Mouse (Mus musculus) natural killer cell, adult 2 months (primary cell): ENCODE measurements around the gene 1500009L16Rik.

Source experiments
- DNase-seq, 2 experiments: peaks; one replicate each; pipeline ENCODE4 v3.0.0; 2022; ENCODE audit warnings: low spot score in 2 of 2

1500009L16Rik gene

GRCm38 (mm10) chr10:83758732-83759131 is 36.1 kb downstream of the 1500009L16Rik start:
- no peak for DNase-seq

- DNase-seq, result no peak
Observed at GRCm38 (mm10) chr10:83760535-83760934, 37.9 kb downstream of the 1500009L16Rik start.

GRCm38 (mm10) chr10:83763891-83764290 is 41.2 kb downstream of the 1500009L16Rik start:
- DNase-seq, result no peak

- DNase-seq, result no peak
Observed at GRCm38 (mm10) chr10:83766882-83767281, 44.2 kb downstream of the 1500009L16Rik start.

GRCm38 (mm10) chr10:83776272-83776878 is 53.7 kb downstream of the 1500009L16Rik start:
- no peak for DNase-seq

GRCm38 (mm10) chr10:83777253-83777652 is 54.6 kb downstream of the 1500009L16Rik start:
- DNase-seq, result no peak

- DNase-seq, result no peak
Observed at GRCm38 (mm10) chr10:83781854-83782253, 59.2 kb downstream of the 1500009L16Rik start.

- DNase-seq, result no peak
Observed at GRCm38 (mm10) chr10:83782371-83783120, 59.9 kb downstream of the 1500009L16Rik start.

- DNase-seq, result no peak
Observed at GRCm38 (mm10) chr10:83785003-83785402, 62.3 kb downstream of the 1500009L16Rik start.

GRCm38 (mm10) chr10:83785627-83786392 is 63.1 kb downstream of the 1500009L16Rik start:
- no peak for DNase-seq

GRCm38 (mm10) chr10:83795088-83795487 is 72.4 kb downstream of the 1500009L16Rik start:
- DNase-seq, result no peak

- DNase-seq, result no peak
Observed at GRCm38 (mm10) chr10:83795500-83795899, 72.8 kb downstream of the 1500009L16Rik start.

- no peak for DNase-seq
Observed at GRCm38 (mm10) chr10:83804021-83804420, 81.4 kb downstream of the 1500009L16Rik start.

GRCm38 (mm10) chr10:83805201-83805718 is 82.6 kb downstream of the 1500009L16Rik start:
- no peak for DNase-seq

- DNase-seq, result no peak
Observed at GRCm38 (mm10) chr10:83807251-83807650, 84.6 kb downstream of the 1500009L16Rik start.
